Mouse (Mus musculus): ENCODE data around the gene Mfsd13b. TPM values are rescaled to one million over a fixed set of nuclear protein-coding genes. Genes with fewer than 3 reads are reported as not detected.

Gene Mfsd13b
- polyA plus RNA-seq, 1 experiment from 2014 or later: 0.60 TPM

DNA sequence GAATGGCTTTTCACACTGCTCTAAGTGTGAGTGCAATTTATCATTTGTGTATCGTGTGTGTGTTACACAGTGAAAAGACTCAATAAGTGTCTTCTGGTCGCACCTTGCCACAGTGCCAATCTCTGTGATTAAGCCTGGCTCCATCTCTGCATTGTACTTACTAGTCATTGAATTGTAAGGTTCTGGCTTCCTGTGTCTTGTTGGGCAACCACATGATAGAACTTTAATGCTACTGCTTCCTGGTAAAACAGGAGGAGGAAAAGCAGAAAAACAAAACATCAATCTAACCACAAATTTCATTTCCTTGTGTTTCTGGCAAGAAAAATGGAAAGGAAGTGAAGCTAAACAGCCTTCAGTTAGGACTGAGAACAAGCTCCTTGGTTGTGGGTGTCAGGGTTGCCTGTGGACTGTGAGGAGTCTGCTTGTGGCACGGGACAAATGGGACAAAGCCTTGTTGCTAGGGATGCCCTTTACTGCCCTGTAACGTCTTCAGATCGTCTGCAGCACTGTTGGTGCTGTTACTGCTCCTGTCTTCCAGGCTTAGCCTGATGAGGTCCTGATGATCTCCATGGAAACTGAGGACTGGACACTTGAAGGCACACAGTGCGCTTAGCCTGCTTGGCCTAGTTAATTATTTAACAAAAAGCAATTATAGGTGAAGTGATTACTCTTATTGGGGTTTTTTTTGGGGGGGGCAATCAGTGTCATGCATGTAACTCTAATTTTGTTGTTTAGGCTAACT lies 77.3 kb downstream of the Mfsd13b start:
- Histone ChIP-seq H3K9ac (no peak overlapping the region), H3K36me3 (0 out of 2 replicates have a peak, but pooled peaks cover 3% of the 10 kb centered on the region), H3K4me2 (replicated peaks) (no peak overlapping the region), H3K27ac (no peak overlapping the region), H3K9me3 (no peaks in the 10 kb centered on the region), H3K27me3 (replicated peaks) (no peaks in the 10 kb centered on the region), H3K4me1 (replicated peaks) (peaks cover 3% of the 10 kb centered on the region; the same call in 1 of the 2 replicates), H3K4me3 (replicated peaks) (no peak overlapping the region)
- ATAC-seq: 0 out of 2 replicates have a peak, but pooled peaks have one; percentile 30
- WGBS: 55% methylated on average over 6 of the region's 6 CpGs

- H3K27me3 ChIP-seq (replicated peaks): no peaks in the 10 kb centered on the region
- H3K9me3 ChIP-seq: no peaks in the 10 kb centered on the region
- H3K9ac ChIP-seq: no peak overlapping the region
- no peaks in the 10 kb centered on the region for H3K36me3 ChIP-seq
- 53% methylated on average over 4 of the region's 4 CpGs for WGBS
- ATAC-seq: peak; percentile 59; the same call in 1 of the 2 replicates
- no peak overlapping the region for H3K4me3 ChIP-seq (replicated peaks)
- H3K4me1 ChIP-seq (replicated peaks): 0 out of 2 replicates have a peak, but pooled peaks cover 3% of the 10 kb centered on the region
- no peak overlapping the region for H3K27ac ChIP-seq
- no peak overlapping the region for H3K4me2 ChIP-seq (replicated peaks)
These were observed 82.0 kb downstream of the Mfsd13b start for GRCm38 (mm10) chr7:121064309-121064708.

Other genes starting within 250 kb of the Mfsd13b start
- gene Vwa3a, start 243.2 kb upstream of the Mfsd13b start, polyA plus RNA-seq (2015; fragmentation: Nextera tagmentation; extraction: Ambion mirVana): 0.24 and 0.29 TPM in 2 replicates
- gene Gm5737, start 170.1 kb upstream of the Mfsd13b start, polyA plus RNA-seq (2015; fragmentation: Nextera tagmentation; extraction: Ambion mirVana): not detected in 2 replicates
- 44.4 and 47.2 TPM in 2 replicates for gene Eef2k, start 139.7 kb upstream of the Mfsd13b start, polyA plus RNA-seq (2015; fragmentation: Nextera tagmentation; extraction: Ambion mirVana)
- 40.3 and 41.5 TPM in 2 replicates for gene Polr3e, start 64.8 kb upstream of the Mfsd13b start, polyA plus RNA-seq (2015; fragmentation: Nextera tagmentation; extraction: Ambion mirVana)
- 13.1 and 15.7 TPM in 2 replicates for gene Cdr2, start 197 bp upstream of the Mfsd13b start, polyA plus RNA-seq (2015; fragmentation: Nextera tagmentation; extraction: Ambion mirVana)
- gene Mettl9, start 51.9 kb downstream of the Mfsd13b start, polyA plus RNA-seq (2015; fragmentation: Nextera tagmentation; extraction: Ambion mirVana): 145 and 158 TPM in 2 replicates
- gene Igsf6, start 92.1 kb downstream of the Mfsd13b start, polyA plus RNA-seq (2015; fragmentation: Nextera tagmentation; extraction: Ambion mirVana): 3.0 TPM in 2 replicates
- gene Otoa, start 99.1 kb downstream of the Mfsd13b start, polyA plus RNA-seq (2015; fragmentation: Nextera tagmentation; extraction: Ambion mirVana): 0.18 and 0.20 TPM in 2 replicates